Mouse (Mus musculus) R1 (cell line): ENCODE results near the gene Prps2.
A peak's percentile ranks its signal among the peaks of the same experiment; 100 is the strongest.
"Not testable (repeated sequence)": the region's sequence is repeated elsewhere in the genome, so short reads cannot be mapped to it uniquely, and the experiment has no call there.

Source experiments
- DNase-seq: peaks from one replicate; pipeline ENCODE4 v3.0.0-alpha.2; 2018; ENCODE audit warnings: low read depth, low spot score

Prps2 gene

DNA sequence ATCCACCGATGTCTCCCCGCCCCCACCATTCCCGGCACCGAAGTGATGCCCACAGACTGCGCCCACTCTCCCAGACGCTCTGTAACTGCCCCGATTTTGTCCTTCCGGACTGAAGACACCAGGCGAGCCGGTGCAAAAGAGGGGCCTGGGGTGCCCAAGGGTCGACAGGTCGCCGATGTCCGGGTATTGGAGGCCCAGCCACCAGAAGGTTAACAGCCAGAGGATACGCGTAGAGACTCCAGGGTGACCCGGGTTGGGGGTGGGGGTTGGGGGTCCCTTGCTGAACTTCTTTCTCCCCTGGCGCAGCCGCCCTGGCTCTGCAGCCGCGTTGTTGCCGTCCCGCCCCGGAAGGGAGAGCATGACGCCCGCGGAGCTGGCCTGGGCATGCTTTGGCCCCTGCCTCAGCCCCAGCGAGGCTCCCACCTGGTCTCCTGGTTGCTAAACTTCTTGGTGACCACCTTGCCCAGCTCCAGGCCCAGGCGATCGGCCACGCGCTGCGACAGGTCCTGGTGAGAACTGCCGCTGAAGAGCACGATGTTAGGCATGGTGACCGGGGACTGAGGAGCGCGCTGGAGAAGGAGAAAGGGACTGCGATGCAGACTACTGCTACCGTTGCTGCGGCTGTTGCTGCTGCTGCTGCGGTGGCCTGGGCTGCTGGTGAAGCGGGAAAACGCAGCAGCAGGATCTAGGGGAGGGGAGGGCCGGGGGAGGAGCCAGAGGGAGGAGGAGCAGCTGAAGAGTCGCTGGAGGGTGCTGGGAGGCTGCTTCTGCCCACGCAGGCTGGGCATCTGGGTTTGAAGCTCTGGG is at the start of gene Prps2:
Prps2 (minus strand) TSS at position 703 of the 807 bp plus-strand sequence.
- DNase-seq: peak; percentile 75

DNA sequence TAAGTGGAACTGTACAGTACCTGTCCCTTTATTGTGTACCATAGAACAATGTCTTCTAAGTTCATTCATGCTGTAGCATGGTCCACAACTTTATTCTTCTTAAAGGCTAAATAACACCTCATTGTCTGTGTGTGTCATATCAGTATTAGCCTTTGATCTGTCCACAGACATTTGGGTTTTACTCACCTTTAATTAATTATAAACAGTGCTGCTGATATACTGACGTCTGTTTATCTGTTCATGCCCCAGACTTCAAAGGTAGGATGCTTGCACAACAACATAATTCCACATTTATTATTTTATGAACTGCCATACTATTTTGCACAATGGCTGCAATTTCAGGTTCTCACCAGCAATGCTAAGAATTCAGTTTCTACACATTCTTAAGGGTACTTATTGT is 35.1 kb upstream of the Prps2 start:
- DNase-seq: no peak

DNA sequence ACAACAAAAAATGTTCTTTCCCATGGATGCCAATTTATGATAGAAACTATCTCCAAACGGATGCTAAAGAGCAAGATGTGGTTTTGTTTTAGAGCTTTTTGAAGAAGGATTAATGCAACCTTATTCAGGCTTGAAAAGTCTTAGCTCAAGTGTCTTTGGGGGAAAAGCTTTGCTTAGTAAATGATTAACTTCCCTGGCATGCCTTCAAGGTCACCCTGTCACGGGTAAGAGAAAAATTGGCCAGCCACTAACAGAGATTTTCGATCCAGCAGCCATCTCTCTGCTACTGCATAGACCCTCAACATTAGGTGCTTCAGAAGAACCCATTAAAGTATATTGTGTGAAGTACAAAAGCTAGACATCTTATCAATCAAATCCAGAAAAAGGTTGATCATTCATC is 12.4 kb upstream of the Prps2 start:
- DNase-seq: no peak

DNA sequence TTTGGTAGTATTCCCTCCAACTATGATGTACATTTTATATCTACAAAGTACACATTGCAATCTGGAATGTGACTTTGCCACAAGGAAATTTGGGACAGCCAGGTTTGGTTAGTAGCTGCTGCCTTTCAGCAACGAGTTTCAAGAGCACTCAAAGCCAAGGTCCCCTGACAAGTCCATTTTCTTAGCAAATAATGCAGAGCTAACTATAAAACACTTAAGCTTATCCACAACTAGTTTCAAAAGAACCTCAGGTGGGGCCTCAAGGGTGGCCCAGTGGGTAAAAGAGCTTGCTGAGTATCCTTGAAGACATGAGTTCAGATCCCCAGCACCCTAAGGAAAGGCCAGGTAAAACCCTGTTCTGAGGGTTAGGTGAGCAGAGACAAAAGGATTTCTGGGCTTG is 4.1 kb upstream of the Prps2 start:
- no peak for DNase-seq

DNA sequence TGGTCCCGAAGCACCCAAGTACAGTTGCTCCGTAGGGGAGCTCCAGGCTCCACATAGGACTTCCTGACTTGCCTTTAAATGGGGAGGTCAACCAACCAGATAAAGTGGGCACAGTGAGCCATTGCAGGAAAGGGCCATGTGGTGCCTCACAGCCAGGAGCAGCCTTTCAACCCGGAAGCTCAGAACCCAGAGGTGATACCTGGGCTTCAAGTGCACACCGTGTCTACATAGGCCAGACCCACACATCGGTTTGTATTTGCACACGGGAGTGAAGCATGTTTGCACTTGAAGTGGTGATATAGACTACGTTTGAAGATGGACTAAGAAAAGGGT is 271 bp upstream of the Prps2 start:
- DNase-seq: no peak

DNA sequence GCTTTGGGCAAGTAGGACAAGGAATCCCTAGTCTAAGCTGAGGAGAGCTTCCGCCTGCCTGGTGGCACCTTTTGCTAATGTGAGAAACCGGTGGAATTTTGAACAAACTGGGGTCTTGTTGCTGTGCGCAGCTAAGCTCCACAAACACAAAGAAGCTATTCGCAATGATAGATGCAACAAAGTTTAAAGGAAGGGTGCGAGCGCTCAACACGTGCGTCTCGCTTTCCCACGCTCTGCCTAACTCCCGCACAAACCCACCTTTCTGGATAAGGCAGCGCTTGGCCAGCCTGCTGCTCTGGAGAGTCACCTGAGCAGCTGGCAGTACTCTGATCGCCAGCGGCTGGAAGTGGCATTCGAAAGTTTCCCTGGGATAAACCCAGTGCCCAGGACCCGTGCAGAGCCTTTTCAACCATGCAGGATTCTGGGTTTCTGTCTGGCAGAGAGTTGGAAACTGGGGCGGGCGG is 934 bp downstream of the Prps2 start:
- peak; percentile 34 for DNase-seq

DNA sequence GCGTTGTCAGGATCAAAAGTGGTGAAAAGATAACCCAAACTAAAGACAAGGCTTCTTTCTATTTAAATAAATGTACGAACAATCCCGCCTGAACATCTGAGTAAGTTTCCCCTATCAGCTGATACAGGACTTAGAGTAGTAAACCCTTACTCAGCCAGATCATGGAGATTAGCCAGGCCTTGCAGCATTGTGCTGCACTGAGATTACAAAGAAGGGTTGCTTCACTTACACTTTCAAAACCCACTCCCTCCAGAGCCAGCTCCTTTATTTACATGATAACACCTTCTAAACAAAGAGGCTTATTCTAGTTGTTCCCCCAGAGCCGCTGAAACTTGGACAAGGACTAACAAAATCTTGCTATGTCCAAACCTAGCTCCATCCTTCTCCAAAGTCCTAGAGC is 2.5 kb downstream of the Prps2 start:
- peak; percentile 73 for DNase-seq

DNA sequence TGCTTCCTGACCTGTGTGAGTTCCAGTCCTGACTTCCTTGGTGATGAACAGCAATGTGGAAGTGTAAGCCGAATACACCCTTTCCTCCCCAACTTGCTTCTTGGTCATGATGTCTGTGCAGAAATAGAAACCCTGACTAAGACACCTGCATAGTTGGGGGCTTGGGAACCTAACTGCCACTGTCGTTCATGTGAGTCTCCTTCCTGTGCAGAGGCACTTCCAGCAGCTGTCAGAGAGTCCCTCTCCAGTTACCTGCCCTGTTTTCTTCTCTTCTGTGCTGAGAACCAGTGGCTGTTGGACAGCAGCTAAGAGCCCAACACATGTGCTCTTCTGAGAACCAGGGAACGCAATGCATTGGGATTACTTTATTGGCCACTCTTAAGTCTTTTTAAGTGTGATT is 21.3 kb downstream of the Prps2 start:
- DNase-seq: not testable (repeated sequence)

DNA sequence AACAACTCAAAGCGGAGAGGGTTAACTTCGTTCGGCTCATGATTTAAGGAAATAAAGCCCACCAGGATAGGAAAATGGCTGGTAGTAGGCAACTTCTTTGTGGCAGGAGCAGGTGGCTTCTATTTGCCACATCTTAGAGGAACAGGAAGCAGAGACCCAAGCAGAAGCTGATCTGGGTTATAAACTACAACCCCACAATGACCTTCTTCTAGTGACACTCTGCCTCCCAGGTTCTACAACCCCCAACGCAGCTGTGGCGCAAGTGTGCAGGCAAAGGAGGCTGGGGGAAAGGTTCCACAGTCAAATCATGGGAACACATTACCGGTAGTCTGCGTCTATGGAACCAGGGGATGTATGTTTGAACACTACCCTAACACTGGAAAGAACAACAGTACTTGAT is 22.8 kb downstream of the Prps2 start:
- DNase-seq: no peak

DNA sequence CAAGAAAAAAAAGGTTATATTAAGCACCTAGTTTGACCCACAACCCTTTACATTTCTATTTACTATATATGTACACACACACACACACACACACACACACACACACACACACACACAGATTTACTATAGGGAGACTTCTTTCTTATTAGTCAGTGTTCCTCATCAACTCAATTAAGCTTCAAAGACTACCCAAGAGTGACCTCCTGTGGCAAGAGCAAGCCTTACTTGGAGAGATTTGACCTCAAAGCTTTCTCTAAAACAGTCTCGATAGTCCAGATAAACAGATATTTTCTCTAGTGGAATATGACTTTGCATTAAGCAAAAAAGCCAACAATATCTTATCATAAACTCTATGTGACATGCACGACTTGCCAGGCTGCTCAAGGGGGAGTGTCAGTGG is 25.1 kb downstream of the Prps2 start:
- DNase-seq: no peak

DNA sequence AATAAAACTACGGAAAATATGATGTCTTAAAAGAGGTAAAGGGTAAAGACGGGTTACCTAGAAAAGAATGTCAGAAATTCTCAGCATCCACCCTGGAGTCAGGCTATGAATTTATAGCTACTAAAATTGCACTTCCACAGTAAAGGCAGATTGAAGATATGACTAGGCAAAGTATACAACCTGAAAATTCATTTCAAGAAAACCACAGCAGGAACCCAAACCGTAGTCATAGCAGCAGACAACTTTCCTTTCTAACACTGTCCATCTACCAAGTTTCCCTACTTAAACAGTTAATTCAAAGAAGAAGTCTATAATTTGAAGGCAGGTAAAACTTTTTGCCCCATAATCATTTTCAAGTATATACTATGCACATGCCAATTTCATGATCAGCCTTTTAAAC is 26.6 kb downstream of the Prps2 start:
- no peak for DNase-seq

DNA sequence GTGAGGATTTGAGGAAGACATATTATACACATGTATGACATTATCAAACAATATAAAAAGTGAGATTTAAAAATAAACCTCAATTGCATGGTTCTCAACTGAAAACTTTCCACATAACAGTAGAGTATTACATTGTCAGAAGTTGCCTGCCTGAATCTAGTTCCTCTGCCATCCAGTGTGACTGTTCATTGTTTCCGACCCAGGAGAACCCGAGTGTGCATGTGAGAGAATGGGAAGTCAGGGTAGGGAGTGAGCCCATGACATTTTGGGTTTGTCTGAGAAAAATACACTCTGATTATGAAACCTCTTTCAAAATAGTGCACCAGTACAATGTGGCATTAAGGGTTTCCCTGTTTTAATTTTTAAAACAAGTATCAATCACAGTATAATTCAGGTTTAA is 28.9 kb downstream of the Prps2 start:
- DNase-seq: no peak

DNA sequence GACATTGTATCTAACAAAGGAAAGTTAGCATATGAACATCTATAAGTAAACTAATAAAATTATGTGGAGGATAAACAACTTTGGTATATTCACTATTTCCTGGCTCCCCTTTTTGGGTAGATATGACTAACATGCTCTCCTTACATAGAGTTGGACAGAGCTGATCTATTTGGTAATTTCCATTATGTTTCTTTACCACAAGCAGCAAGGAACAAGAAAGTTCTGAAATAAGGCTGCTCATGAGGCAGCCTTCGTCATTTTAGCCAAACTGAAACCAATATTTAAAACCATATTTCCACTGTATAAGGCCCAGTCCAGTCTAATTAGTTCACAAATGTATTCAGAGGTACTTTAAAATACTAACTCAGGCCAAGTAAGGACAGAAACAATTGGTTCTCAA is 36.1 kb downstream of the Prps2 start:
- no peak for DNase-seq

DNA sequence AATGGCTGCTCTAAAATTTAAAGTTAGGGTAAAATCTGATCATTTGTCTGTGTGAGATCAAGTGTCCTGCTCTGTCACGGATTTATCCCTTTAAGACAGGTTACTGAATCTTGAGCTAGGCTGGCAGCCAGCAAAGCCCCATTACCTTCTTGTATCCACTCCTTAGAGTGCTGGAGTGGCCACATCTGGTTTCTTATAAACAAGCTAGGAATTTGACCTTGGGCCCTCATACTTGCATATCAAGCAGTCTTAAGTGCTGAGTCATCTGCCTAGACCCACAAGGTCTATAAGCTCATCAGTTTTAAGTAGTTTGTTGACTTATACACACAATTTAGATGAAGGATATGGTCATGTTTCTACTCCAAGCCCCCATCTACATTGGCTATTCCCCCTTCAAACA is 38.2 kb downstream of the Prps2 start:
- DNase-seq: peak; percentile 60

DNA sequence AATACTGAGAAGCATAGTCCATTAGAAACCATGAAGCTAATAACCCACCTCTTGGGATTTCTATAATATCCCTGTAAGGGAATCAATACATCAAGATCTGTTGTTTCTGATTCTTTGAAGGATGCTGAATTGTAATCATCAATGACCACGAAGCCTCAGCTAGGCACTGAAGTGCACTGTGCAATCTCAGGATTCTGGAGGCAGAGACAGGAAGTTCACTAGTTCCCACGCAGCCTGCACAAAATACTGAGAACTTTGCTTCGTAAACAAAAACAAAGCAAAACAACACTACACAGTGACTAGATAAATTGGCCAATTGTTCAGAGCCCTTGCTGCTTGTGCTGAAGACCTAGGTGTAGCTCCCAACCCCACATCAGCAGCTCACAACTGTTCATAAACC is 40.7 kb downstream of the Prps2 start:
- no peak for DNase-seq

DNA sequence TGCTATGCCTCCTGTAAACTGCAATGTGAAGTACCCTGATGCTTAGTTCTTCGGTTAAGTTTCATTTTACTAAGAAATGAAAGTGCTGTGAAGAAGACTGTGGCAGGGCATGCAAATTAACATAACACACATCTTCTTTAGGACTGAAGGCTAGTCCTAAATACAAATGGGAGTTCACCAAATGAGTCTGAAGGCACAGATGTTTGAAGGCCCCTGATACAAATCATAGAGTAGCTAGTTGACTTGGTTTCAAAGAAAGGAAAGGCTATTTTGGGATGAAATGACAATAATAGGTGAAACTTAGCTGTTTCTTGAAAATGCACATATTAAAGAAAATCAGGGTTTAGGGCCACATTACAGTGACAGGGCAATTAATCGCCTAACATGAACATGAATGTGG is 42.4 kb downstream of the Prps2 start:
- no peak for DNase-seq

DNA sequence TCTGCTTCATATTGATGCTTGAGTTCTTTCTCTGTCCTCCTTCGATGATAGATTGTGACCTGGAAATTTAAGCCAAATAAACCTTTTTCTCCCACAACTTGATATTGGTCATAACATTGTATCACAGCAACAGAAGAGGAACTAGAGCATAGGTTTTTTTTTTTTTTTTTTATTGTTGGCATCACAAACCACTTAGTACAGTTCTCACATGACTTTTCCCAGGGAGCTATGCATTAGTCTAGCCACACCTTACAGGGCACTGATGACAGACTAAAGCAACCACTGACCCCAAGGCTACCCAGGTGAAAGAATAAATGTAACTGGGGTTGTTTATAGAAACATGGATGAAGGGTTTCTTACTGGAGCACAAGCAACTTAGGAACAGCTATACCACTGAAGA is 44.6 kb downstream of the Prps2 start:
- no peak for DNase-seq

DNA sequence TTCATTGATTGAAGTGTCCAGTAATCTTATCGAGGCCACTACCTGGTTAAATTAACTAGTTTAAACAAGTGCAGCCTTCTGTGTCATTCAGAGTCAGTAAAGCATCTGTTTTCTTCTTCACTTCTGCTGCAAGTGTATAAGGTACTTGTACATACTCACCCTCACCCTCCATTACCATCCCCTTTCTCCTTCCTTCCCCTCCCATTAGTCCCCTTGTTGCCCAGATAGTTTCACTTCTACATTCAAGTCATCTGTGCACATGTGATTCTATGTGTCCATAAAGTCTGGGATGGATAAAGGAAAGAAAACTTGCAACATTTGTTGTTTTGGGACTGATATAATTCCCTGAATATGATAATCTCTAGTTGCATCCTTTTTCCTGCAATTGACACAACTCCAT is 48.0 kb downstream of the Prps2 start:
- DNase-seq: no peak

DNA sequence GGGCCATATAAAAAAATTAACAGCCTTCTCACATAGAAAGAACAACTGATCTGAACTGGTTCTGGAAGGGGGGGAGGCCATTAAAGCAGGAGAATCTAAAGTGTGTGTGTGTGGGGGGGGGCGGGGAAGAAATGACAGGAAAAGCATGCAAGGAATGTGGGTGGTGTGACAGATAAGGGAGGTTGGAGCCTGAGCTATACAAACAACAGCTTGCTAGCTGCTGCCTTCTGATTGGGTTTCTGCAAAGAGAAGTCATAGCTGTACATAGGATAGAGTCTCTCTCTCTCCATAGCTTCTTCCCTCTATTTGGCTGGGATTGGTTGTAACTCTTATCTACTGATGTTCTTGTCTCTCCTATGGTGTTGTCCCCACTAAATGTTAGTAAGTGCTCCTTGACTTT is 49.9 kb downstream of the Prps2 start:
- peak; percentile 18 for DNase-seq

DNA sequence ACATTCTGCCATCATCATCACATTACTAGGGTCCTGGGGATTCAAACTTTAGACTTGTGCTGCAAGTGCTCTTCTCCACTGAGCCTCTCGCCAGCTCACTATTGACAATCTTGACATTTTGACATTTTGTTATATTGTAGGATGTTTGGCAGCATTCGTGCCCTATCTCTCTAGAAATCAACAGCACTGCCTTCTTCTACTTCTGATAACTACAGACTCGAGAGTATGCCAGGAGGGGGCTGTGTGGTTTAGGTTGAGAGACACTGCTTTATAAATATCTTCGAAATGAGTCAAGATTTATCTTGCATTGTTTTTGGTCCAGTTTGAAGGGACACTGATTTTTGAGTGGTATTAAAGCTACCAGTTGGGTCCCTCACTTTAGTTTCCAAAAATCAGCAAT is 51.6 kb downstream of the Prps2 start:
- DNase-seq: no peak

DNA sequence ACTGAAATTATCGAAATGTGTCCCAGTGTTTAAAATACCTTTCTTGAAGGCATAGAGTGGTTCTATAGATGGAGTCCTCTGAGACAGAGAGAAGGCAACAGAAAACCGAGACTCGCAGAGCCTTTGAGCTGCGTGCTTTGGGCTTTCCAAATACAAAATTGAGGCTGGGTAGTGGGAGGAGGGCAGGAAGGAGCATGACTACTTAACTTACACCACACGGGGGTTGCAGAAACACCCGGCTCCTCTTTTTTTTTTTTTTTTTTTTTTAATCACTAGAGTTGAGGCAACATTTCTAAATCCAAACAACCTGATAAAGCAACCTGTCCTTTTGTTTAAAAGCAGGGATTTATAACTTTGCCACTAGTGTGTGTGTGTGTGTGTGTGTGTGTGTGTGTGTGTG is 52.1 kb downstream of the Prps2 start, which contains the start of gene Tlr7:
Tlr7 (minus strand) TSS at position 160 of the 400 bp plus-strand sequence.
- DNase-seq: no peak

DNA sequence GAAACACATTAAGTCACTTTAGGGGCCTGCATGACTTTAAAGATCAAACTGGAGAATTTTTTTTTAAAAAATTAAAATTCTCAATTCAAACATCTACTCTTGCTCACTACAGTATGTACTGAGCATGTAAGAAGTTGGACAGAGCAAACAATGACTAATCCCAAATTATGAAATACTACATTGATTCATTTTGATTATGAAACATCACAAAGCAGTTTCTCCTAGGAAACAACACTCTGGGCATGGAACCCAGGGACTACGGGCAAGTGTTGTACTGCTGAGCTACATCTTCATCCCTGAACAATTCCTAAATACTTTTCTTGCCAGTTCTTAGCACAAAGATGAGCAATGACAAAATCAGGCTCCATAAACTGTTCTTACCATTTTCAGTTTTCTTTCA is 52.9 kb downstream of the Prps2 start:
- DNase-seq: no peak

DNA sequence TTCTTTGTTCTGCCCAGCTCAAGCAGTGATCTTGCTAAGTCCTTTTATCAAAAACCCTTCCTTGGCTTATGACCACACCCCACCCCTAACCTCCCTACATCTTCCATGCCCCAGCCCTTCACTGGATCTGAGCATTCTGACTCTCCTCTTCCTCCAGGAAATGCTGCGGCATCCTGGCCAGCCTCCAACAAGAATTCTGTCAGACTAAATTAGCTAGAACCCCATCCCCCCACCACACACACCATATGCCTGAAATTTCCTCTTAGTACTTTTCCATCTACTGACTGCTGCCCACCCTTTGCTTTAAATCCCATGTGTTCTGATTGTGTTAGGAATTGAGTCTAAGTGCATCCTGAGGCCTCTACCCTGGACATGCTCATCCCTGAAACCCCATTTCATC is 53.5 kb downstream of the Prps2 start:
- no peak for DNase-seq

DNA sequence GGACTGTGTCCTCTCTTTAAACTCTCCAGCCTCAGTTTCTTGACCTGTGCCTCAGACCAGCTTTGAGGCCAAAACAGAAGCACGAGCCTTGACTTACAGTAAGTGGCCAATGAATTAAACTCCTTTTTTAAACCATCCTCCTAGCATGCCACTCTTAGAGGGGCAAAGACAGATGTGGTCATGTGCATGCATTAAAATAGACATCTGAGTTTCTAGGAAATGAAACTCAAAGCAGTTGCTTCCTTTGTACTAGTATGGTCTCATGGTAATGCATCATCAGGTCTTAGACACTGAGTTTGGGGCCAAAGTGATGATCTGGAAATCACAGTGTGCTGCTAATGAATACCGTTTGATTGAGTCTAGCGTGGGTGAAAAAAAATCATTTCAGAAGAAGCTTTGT is 54.0 kb downstream of the Prps2 start:
- no peak for DNase-seq
